Mouse (Mus musculus) left cerebral cortex, postnatal 14 days (tissue): ENCODE results near the gene Tmem160. TPM values are rescaled to one million over a fixed set of nuclear protein-coding genes. Genes with fewer than 3 reads are reported as not detected.

ENCODE experiments used
- DNase-seq, 2 experiments: peaks; one replicate each; pipeline ENCODE4 v3.0.0; 2021 to 2022; ENCODE audit warnings: low spot score in 2 of 2, mixed read lengths in 1 of 2
- intact Hi-C: fragments of 180-260 bp; cut with DNase I; formaldehyde crosslinking; loops from one replicate; pipeline ENCODE4 v1.15.1; 2025
- long read RNA-seq, 2 experiments: library from polyadenylated mRNA; stranded (forward); transcript quantifications; one replicate each; pipeline ENCODE4 v2.0.0; 2021
- total RNA-seq, 2 experiments: library from RNA; stranded (reverse); gene quantifications; 2 replicates each; pipeline ENCODE4 v1.2.3; 2021

Gene Tmem160
- total RNA-seq = 10 to 100 TPM; 90.4 to 90.8 TPM
- long read RNA-seq, experiment 1, transcript Tmem160-201 (3 exons, 815 nt) = major isoform, 57 of 119 reads
- long read RNA-seq, experiment 1, transcript Tmem160-202 (3 exons, 699 nt) = minor isoform, 5 of 119 reads
- long read RNA-seq, experiment 1, partial matches to known transcripts = 56 of 119 reads
- long read RNA-seq, experiment 1, other reads (novel, unspliced or antisense) = 1 of 119 reads
- long read RNA-seq, experiment 2, transcript Tmem160-201 (3 exons, 815 nt) = major isoform, 44 of 97 reads
- long read RNA-seq, experiment 2, partial matches to known transcripts = 52 of 97 reads
- long read RNA-seq, experiment 2, other reads (novel, unspliced or antisense) = 0 of 97 reads

- intact Hi-C loops = no loop called here
- DNase-seq = peak; percentile 90 to 98
Measured at GRCm38 (mm10) chr7:16452587-16453073, at the start of gene Tmem160. Gene Tmem160, plus strand, starts transcription at chr7:16452779.

DNA sequence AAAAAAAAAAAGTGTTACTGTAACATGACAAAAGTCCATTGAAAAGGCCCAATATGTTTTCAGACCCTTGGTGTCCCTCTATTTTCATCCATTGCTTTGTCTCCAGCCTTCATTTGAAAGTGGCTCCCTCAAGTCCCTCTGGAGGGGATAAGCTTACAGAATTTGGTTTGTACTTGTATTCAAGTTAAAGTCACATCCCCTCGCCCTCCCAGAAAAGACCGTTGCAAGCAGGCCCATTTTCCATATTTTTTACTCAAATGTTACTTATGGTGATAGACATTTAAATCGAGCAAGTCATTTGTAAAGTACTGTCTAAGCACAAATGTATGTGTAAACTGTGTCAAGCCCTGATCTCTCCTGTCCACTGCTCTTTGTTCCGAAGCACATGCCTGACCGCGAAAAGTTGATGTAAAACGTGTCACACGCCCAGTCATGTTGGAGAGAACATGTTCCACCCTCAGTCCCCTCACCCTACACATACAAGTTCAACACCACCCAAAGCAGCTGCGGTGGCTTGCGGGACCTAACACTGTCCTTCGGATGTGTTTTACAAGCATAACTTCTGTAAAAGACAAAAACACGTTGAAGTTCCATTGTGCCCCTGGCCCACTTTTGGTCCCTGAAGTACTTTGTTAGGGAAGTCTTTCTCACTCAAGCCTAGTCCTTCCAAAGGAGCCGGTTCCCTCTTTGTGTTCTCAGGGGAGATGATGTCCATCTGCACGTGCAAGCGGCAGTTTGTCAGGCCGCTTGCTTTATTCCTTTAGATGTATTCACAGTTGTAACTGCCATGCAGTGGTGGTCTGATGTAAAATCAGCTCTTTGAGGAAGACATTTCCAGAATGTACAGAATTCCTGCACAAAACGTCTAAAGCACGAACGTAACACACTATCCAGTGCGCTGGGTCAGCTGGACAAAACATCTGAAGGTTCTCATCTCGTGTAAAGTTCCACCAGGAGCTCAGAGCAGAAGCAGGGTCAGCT lies 49.3 kb upstream of the Tmem160 start:
- intact Hi-C loops = loop anchor here (5.0 kb wide), 1 partner anchor 414 kb away; the partner anchor contains the start of genes Fkrp and Strn4
- DNase-seq = no peak

DNA sequence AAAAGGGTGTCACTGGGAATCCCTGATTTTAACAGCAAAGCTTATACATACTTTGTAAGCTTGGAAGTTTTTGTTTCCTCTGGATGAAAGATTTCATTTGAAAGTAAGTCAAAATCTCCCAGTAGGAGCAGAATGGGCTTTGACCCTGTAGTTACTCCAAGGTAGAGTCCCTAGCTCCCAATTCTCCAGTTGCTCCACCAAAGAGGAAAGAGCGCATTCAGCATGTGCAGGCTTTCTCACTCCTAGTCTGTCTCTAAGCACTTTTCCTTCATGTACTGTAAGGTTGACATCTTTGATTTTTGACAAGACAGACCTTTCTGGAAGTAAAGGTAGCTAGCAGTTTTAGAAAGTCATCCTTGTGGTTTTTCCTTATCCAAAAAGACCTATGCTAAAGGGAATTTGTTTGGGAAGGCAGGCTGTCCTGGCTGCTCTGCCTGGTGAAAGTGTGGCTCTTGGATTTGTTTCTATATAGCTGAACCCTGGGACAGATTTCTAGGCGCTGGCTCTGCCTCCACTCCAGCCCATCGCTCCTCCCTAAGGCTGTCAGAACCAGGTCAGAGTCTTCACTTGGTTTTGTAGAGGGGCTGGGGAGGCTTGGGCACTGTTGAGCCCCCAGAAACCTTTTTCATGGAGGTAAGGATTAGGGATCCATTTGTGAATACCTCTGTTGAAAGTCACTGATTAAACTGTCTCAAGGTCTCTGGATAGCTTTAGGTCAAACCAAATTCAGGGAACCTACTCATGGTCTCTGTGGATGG lies 48.1 kb upstream of the Tmem160 start:
- intact Hi-C loops = loop anchor here (5.0 kb wide), 1 partner anchor 413 kb away; the partner anchor contains the start of genes Fkrp and Strn4
- DNase-seq = no peak

GRCm38 (mm10) chr7:16405073-16405455 lies 47.5 kb upstream of the Tmem160 start:
- no peak for DNase-seq
- intact Hi-C loops = no loop called here

DNA sequence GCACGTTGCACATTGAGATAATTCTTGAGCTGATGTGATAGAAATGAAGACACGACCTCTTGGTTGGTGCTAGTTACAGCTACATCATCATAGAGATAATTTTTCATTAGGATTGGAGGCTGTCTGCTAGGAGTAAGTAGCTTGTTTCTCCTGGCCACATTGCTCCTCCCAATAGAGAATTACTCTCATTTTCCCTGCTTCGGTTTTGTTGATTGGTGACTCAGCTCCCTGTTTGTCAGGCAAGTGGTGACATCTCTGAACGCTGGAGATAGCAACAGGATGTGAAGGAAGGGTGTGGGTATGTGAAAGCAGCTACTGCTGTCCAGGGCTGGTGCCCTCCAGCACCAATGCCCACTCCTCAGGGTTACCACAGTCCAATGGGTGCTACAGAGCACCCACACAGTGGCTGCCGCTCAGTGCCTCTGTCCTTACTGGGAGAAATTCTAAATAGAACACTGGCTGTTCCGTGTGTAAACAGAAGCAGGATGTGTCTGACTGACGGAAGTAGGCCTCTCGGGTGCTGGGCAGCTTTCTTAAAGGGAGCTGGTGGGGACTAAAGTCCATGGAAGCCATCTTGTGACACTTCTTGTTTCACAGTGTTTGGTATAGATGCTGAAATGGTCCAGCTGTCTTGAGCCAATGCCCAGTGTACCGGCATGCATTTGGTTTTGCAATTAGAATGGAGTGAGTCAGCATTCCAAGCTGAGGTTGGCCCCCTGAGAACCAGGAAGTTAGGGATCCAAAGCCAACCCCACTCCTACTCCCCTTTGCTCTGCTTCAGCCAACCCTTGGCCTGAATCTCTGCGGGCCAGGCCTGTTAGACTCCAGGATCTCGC lies 46.8 kb upstream of the Tmem160 start:
- intact Hi-C loops = no loop called here
- DNase-seq = peak; percentile 26 to 72

DNA sequence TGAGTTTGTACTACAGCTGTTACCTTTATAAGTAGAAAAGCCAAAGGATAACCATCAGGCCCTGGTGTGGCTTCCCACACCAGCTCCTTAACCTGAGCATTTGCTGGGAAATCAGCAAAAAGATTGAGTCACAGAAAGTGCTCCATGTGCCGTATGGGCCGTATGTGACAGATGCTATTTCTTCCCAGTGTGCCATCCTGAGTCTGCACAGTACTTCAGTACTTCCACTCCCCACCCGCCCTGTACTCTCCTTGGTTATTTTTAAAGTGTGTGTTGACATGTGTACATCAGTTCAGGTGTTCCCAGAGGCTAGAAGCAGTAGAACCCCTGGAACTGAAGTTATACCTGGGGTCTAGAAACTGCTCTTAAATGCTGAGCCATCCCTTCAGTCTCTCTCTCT lies 45.6 kb upstream of the Tmem160 start:
- intact Hi-C loops = no loop called here
- no peak for DNase-seq

- intact Hi-C loops = no loop called here
- no peak for DNase-seq
Measured at GRCm38 (mm10) chr7:16411100-16411499, 41.5 kb upstream of the Tmem160 start.

DNA sequence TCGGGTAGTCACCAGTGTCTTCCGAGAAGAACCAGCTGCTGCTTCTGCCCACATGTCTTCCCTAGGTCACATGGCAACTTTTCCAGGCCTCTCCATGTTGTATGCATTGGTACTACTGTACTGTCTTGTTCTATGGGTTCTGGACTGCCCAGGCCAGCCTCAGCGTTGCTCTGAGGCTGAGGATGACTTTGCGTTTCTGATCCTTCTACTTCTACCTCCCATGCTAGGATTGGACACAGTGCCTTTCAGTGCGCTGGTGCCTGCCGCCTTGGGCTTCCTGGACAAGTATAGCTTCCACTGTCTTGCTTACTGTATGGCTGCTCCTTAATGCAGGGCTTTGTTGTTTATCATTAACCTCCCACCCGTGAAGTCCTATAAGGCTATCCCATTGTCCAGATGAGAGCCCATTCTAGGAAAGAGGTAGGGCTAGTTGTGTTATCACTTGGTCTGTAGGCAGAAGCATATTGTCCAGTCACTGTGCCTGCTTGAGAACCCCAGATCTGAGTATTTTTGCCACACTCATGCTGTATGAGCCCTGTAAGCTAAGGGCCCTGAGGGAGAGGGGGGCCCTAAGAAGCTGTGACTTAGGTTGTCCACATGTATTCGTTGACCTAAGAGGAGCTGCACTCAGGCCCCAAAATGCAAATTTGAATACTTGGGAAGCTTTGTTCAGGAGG lies 40.2 kb upstream of the Tmem160 start:
- no peak for DNase-seq
- intact Hi-C loops = no loop called here

GRCm38 (mm10) chr7:16412930-16413329 lies 39.6 kb upstream of the Tmem160 start:
- intact Hi-C loops = no loop called here
- no peak for DNase-seq

GRCm38 (mm10) chr7:16415426-16415825 lies 37.2 kb upstream of the Tmem160 start:
- intact Hi-C loops = no loop called here
- DNase-seq = no peak

DNA sequence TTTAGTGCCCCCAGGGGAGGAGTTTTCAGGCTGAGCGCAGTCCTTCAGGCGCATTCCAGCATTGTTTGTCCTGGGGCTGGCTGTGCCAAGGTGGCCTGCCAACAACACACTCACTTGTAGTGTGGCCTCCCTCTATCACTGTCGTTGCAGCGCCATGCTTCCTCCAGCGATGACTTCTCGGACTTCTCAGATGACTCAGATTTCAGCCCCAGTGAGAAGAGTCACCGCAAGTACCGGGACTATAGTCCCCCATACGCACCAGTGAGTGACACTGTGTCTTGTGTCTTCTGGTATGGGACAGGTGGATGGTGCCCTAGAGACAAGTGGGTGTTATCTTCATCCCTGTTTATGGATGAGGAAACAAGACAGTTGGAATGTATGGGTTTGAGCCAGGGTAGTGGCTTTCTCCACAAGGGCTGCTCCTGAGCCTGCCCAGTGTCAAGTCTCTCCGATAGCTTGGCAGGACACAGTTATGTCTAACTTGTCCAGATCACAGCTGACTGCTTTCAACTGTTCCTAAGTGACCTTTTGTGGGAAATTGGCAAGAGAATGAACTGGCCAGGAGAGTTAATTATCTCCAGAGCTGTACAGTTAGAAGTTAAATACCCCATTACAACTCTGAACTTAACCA lies 35.3 kb upstream of the Tmem160 start:
- intact Hi-C loops = no loop called here
- no peak for DNase-seq

DNA sequence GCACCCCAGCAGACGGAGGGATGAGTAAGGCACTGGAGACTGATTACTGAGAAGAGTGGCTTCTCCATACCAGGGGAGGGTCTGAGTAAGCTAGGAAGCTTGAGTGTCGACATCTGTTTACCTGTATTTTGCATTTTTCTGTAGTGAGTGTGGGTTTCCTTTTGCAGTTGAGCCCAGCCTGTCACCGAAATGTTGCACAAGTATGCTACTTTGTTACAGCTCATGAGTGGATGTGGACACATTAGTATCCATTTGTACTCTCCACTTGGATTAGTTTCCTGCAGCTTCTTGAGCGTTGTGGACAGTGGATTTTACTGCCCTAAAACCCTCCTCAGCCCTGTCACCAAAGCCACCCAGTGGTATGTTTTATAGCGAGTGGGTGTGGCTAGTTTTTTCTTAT lies 33.9 kb upstream of the Tmem160 start:
- intact Hi-C loops = no loop called here
- no peak for DNase-seq

- intact Hi-C loops = no loop called here
Measured at GRCm38 (mm10) chr7:16420493-16421118, 32.0 kb upstream of the Tmem160 start.

GRCm38 (mm10) chr7:16422222-16422856 lies 30.2 kb upstream of the Tmem160 start:
- DNase-seq = no peak
- intact Hi-C loops = no loop called here

More at GRCm38 (mm10) chr7:16420493-16421118, 32.0 kb upstream of the Tmem160 start:
- no peak for DNase-seq

- intact Hi-C loops = no loop called here
- no peak for DNase-seq
Measured at GRCm38 (mm10) chr7:16423731-16424130, 28.8 kb upstream of the Tmem160 start.

DNA sequence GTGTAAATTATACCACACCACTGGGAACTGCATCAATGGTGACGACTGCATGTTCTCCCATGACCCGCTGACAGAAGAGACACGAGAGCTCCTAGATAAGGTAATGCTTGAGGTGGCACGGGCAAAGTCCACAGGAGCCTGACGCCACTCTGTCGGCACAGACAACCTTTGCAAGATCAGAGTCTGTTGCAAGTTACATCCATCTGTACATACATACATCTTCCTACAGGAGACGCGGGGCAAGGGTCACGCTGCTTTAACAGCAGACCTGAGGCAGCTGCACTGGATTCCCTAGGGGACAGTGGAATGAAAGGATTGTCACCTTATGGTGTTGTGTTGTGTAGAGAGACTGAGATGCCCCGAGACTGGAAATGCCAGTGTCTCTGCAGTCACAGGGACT lies 26.9 kb upstream of the Tmem160 start:
- no peak for DNase-seq
- intact Hi-C loops = loop anchor here (1.0 kb wide), 1 partner anchor 29 kb away; no protein-coding TSS in a partner anchor
